Mouse (Mus musculus): ENCODE measurements around the gene Inpp5e. TPM values are rescaled to one million over a fixed set of nuclear protein-coding genes. Genes with fewer than 3 reads are reported as not detected.

The Inpp5e gene
- polyA plus RNA-seq, 1 experiment from 2014 or later: 31.6 TPM

- ChIA-PET CTCF (interaction anchor here (1.1 to 1.8 kb wide), 3 partner anchors 9 to 35 kb away, joined by 3 to 4 read pairs (median 4); partner anchors contain the start of gene Inpp5e), POLR2A (no interaction called here)
- H3K27me3 ChIP-seq: no peaks in the 10 kb centered on the region
- no peak for TF ChIP-seq CTCF (IDR thresholded peaks at IDR 0.05)
- in situ Hi-C loops (cut with MboI; ENCODE audit: low pct_unique_long_range_greater_than_20kb): loop anchor here (25.0 kb wide), 1 partner anchor 468 kb away; the partner anchor contains the start of genes Med22, Rpl7a, Surf1 and Surf2
- DNase-seq (ENCODE audit: low read depth, low spot score): no peak
- ATAC-seq: no peak
These were observed 34.9 kb upstream of the Inpp5e start for GRCm38 (mm10) chr2:26443876-26444275.

- no peaks in the 10 kb centered on the region for H3K27me3 ChIP-seq
- no peak for ATAC-seq
- in situ Hi-C loops (cut with MboI; ENCODE audit: low pct_unique_long_range_greater_than_20kb): loop anchor here (25.0 kb wide), 1 partner anchor 469 kb away; the partner anchor contains the start of genes Med22, Rpl7a, Surf1 and Surf2
- TF ChIP-seq CTCF (IDR thresholded peaks at IDR 0.05): no peak
- CTCF ChIA-PET: interaction anchor here (1.1 to 1.8 kb wide), 2 partner anchors 8 to 34 kb away, joined by 3 to 4 read pairs; partner anchors contain the start of gene Inpp5e
- POLR2A ChIA-PET: interaction anchor here (0.6 to 1.2 kb wide), 2 partner anchors 13 to 467 kb away, joined by 3 to 7 read pairs; no protein-coding TSS in a partner anchor
- no peak for DNase-seq (ENCODE audit: low read depth, low spot score)
These were observed 33.8 kb upstream of the Inpp5e start for GRCm38 (mm10) chr2:26442843-26443242.

- no peaks in the 10 kb centered on the region for H3K27me3 ChIP-seq
- ChIA-PET CTCF (interaction anchor here (1.2 kb wide), 1 partner anchor 32 kb away, joined by 3 read pairs; the partner anchor contains the start of gene Inpp5e), POLR2A (no interaction called here)
- ATAC-seq: no peak
- TF ChIP-seq CTCF (IDR thresholded peaks at IDR 0.05): no peak
- no peak for DNase-seq (ENCODE audit: low read depth, low spot score)
- in situ Hi-C loops (cut with MboI; ENCODE audit: low pct_unique_long_range_greater_than_20kb): loop anchor here (25.0 kb wide), 1 partner anchor 471 kb away; the partner anchor contains the start of genes Med22, Rpl7a, Surf1 and Surf2
These were observed 32.7 kb upstream of the Inpp5e start for GRCm38 (mm10) chr2:26441688-26442087.

GRCm38 (mm10) chr2:26441261-26441660, 32.3 kb upstream of the Inpp5e start:
- ATAC-seq (no peak), DNase-seq (ENCODE audit: low read depth, low spot score) (no peak)
- POLR2A ChIA-PET: no interaction called here
- CTCF ChIA-PET: interaction anchor here (1.2 kb wide), 1 partner anchor 32 kb away, joined by 3 read pairs; the partner anchor contains the start of gene Inpp5e
- in situ Hi-C loops (cut with MboI; ENCODE audit: low pct_unique_long_range_greater_than_20kb): loop anchor here (25.0 kb wide), 1 partner anchor 471 kb away; the partner anchor contains the start of genes Med22, Rpl7a, Surf1 and Surf2
- H3K27me3 ChIP-seq: no peaks in the 10 kb centered on the region
- TF ChIP-seq CTCF (IDR thresholded peaks at IDR 0.05): no peak

GRCm38 (mm10) chr2:26439671-26440070, 30.7 kb upstream of the Inpp5e start:
- TF ChIP-seq CTCF (IDR thresholded peaks at IDR 0.05): no peak
- ATAC-seq: no peak
- CTCF ChIA-PET: no interaction called here

GRCm38 (mm10) chr2:26438373-26438772, 29.4 kb upstream of the Inpp5e start:
- POLR2A ChIA-PET: no interaction called here
- no peak for TF ChIP-seq CTCF (IDR thresholded peaks at IDR 0.05)
- in situ Hi-C loops (cut with MboI; ENCODE audit: low pct_unique_long_range_greater_than_20kb): loop anchor here (25.0 kb wide), 1 partner anchor 474 kb away; the partner anchor contains the start of genes Med22, Rpl7a, Surf1 and Surf2
- no peaks in the 10 kb centered on the region for H3K27me3 ChIP-seq
- no peak for ATAC-seq
- CTCF ChIA-PET: interaction anchor here (1.1 to 1.3 kb wide), 2 partner anchors 21 to 29 kb away, joined by 3 read pairs; no protein-coding TSS in a partner anchor
- no peak for DNase-seq (ENCODE audit: low read depth, low spot score)

More at GRCm38 (mm10) chr2:26439671-26440070, 30.7 kb upstream of the Inpp5e start:
- in situ Hi-C loops (cut with MboI; ENCODE audit: low pct_unique_long_range_greater_than_20kb): loop anchor here (25.0 kb wide), 1 partner anchor 473 kb away; the partner anchor contains the start of genes Med22, Rpl7a, Surf1 and Surf2
- DNase-seq (ENCODE audit: low read depth, low spot score): no peak
- POLR2A ChIA-PET: no interaction called here
- no peaks in the 10 kb centered on the region for H3K27me3 ChIP-seq

GRCm38 (mm10) chr2:26437221-26437620, 28.2 kb upstream of the Inpp5e start:
- no peaks in the 10 kb centered on the region for H3K27me3 ChIP-seq
- ChIA-PET POLR2A (no interaction called here), CTCF (interaction anchor here (3.0 kb wide), 1 partner anchor 28 kb away, joined by 10 read pairs; the partner anchor contains the start of gene Inpp5e)
- TF ChIP-seq CTCF (IDR thresholded peaks at IDR 0.05): no peak
- DNase-seq (ENCODE audit: low read depth, low spot score) (no peak), ATAC-seq (no peak)
- in situ Hi-C loops (cut with MboI; ENCODE audit: low pct_unique_long_range_greater_than_20kb): loop anchor here (25.0 kb wide), 1 partner anchor 475 kb away; the partner anchor contains the start of genes Med22, Rpl7a, Surf1 and Surf2

GRCm38 (mm10) chr2:26434791-26435572, 26.0 kb upstream of the Inpp5e start:
- ChIA-PET POLR2A (no interaction called here), CTCF (interaction anchor here (1.3 to 3.0 kb wide), 3 partner anchors 8 to 26 kb away, joined by 3 to 10 read pairs (median 3); partner anchors contain the start of gene Inpp5e)
- no peaks in the 10 kb centered on the region for H3K27me3 ChIP-seq
- no peak for ATAC-seq
- no peak for TF ChIP-seq CTCF (IDR thresholded peaks at IDR 0.05)
- in situ Hi-C loops (cut with MboI; ENCODE audit: low pct_unique_long_range_greater_than_20kb): loop anchor here (25.0 kb wide), 1 partner anchor 477 kb away; the partner anchor contains the start of genes Med22, Rpl7a, Surf1 and Surf2
- no peak for DNase-seq (ENCODE audit: low read depth, low spot score)

- no peak for TF ChIP-seq CTCF (IDR thresholded peaks at IDR 0.05)
- DNase-seq (ENCODE audit: low read depth, low spot score) (no peak), ATAC-seq (no peak)
- in situ Hi-C loops (cut with MboI; ENCODE audit: low pct_unique_long_range_greater_than_20kb): loop anchor here (25.0 kb wide), 1 partner anchor 482 kb away; the partner anchor contains the start of genes Med22, Rpl7a, Surf1 and Surf2
- no peaks in the 10 kb centered on the region for H3K27me3 ChIP-seq
- POLR2A ChIA-PET: interaction anchor here (1.4 kb wide), 1 partner anchor 13 kb away, joined by 3 read pairs; no protein-coding TSS in a partner anchor
- CTCF ChIA-PET: no interaction called here
These were observed 20.8 kb upstream of the Inpp5e start for GRCm38 (mm10) chr2:26429851-26430250.

- in situ Hi-C loops (cut with MboI; ENCODE audit: low pct_unique_long_range_greater_than_20kb): no loop called here
- no peak for ATAC-seq
- CTCF ChIA-PET: interaction anchor here (1.5 kb wide), 1 partner anchor 15 kb away, joined by 3 read pairs; the partner anchor contains the start of gene Inpp5e
These were observed 15.5 kb upstream of the Inpp5e start for GRCm38 (mm10) chr2:26424541-26424940.

More at GRCm38 (mm10) chr2:26424541-26424940, 15.5 kb upstream of the Inpp5e start:
- H3K27me3 ChIP-seq: no peaks in the 10 kb centered on the region
- no peak for DNase-seq (ENCODE audit: low read depth, low spot score)
- TF ChIP-seq CTCF (IDR thresholded peaks at IDR 0.05): no peak
- POLR2A ChIA-PET: no interaction called here

All from Patski (cell line).